Mouse (Mus musculus) embryonic facial prominence, embryonic 14.5 days (tissue): ENCODE data around the gene Phf8. TPM values are rescaled to one million over a fixed set of nuclear protein-coding genes. Genes with fewer than 3 reads are reported as not detected.
"Not testable (repeated sequence)": the region's sequence is repeated elsewhere in the genome, so short reads cannot be mapped to it uniquely, and the experiment has no call there.

Experiments used
- ATAC-seq: fragments of 200-750 bp; cut with Nextera tagmentation; 2 replicates; pipeline ENCODE4 v1.8.0; 2017; ENCODE audit warnings: low read depth, moderate number of reproducible peaks, moderate TSS enrichment
- DNase-seq: peaks from one replicate; pipeline ENCODE4 v3.0.0-alpha.2; 2015; ENCODE audit warnings: low spot score
- H3K27ac ChIP-seq: fragments of 300-500 bp; sonication (generic); replicated peaks from 2 replicates; pipeline ENCODE4 v1.5.1; 2014; ENCODE audit warnings: low read depth, mild to moderate bottlenecking, low read length, moderate library complexity
- H3K27me3 ChIP-seq: fragments of 300-500 bp; sonication (generic); replicated peaks from 2 replicates; pipeline ENCODE4 v1.6.1; 2014; ENCODE audit warnings: low read length; ENCODE audit not compliant: control insufficient read depth, insufficient read depth
- H3K36me3 ChIP-seq: fragments of 300-500 bp; sonication (generic); 2 replicates; pipeline ENCODE4 v1.6.1; 2014; ENCODE audit warnings: low read length, mixed read lengths; ENCODE audit not compliant: control insufficient read depth, insufficient read depth
- H3K4me1 ChIP-seq: fragments of 300-500 bp; sonication (generic); 2 replicates; pipeline ENCODE4 v1.6.1; 2014; ENCODE audit warnings: antibody characterized with exemption, low read length; ENCODE audit not compliant: control insufficient read depth, insufficient read depth
- H3K4me2 ChIP-seq: fragments of 300-500 bp; sonication (generic); 2 replicates; pipeline ENCODE4 v1.6.1; 2014; ENCODE audit warnings: low read depth, mild to moderate bottlenecking, low read length, moderate library complexity, mixed read lengths
- H3K4me3 ChIP-seq: fragments of 300-500 bp; sonication (generic); 2 replicates; pipeline ENCODE4 v1.5.1; 2014; ENCODE audit warnings: low read depth, mild to moderate bottlenecking, low read length
- H3K9ac ChIP-seq: fragments of 300-500 bp; sonication (generic); 2 replicates; pipeline ENCODE4 v1.6.1; 2014; ENCODE audit warnings: low read depth, mild to moderate bottlenecking, low read length, moderate library complexity, mixed read lengths
- H3K9me3 ChIP-seq: fragments of 300-500 bp; sonication (generic); 2 replicates; pipeline ENCODE4 v1.6.1; 2016; ENCODE audit warnings: low read length; ENCODE audit not compliant: control insufficient read depth
- WGBS: fragments of 180-500 bp; shearing (Covaris S2); extraction: QIAGEN DNeasy Blood & Tissue Kit; methylation state at CpG from one replicate; pipeline ENCODE4 v1.1.7; 2014; 5-methylcytosine and 5-hydroxymethylcytosine counted together
- polyA plus RNA-seq: library from polyadenylated mRNA; unstranded; fragments of >200 nt; fragmentation: Nextera tagmentation; extraction: Ambion mirVana; gene quantifications from 2 replicates; pipeline ENCODE4 v1.2.1, GENCODE M21; 2014

The Phf8 gene
- 14.8 and 17.7 TPM in 2 replicates for polyA plus RNA-seq

DNA sequence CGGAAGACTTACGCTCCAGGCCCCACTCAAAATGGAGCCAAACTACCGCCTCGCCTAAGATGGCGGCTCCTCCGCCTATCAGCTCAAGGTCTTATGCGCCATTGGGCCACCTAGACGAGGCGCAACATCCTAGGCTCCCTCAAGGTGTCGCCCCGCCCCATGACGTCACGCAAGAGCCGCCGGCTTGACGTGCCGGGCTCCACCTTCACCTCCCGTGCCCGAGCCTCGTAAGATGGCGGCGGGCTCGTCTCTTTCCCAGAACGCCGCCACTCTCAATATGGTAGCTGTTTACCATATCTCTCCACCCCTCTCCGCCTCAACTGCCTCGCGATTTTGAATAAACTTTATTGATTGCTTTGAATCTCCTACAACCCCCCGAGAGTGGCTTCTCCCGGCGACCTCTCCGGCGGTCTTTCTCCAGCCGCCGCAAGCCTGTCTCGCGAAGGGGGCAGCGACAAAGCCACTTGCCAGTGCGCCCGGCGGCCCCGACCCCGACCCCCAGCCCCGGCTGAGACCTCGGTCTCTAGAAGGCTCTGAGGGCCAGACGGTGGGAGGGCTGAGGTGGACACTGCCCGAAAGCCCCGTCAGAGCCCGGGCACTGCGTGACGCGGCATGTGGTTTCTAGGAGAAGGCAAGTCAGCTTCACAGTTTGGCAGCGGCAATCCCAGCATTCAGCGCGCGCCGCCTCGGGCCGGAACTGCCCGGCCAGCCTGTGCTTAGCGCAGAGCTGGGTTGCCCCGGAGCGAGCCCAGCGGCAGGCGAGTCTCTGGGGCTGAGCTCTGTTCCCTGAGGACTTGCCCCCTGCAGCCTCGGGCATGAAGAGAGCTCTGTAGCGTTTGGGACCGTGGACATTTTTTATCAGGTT lies at the start of gene Phf8:
Gene Phf8, plus strand, starts transcription at position 215 of the 865 bp plus-strand sequence.
- peak within 1 kb of the TSS; percentile 56 for H3K4me2 ChIP-seq
- peak within 1 kb of the TSS; percentile 99 for H3K27ac ChIP-seq
- no peaks in the 10 kb centered on the region; the same call in 1 of the 2 replicates for H3K27me3 ChIP-seq
- H3K4me3 ChIP-seq = peak within 1 kb of the TSS; percentile 56
- H3K36me3 ChIP-seq = no peaks in the 10 kb centered on the region
- WGBS = 16% methylated on average over 41 of the region's 68 CpGs
- peak; percentile 98 for DNase-seq
- ATAC-seq = peak; percentile 97
- no peaks in the 10 kb centered on the region for H3K9me3 ChIP-seq
- H3K4me1 ChIP-seq = no peaks in the 10 kb centered on the region
- peak within 1 kb of the TSS; percentile 79 for H3K9ac ChIP-seq

- Histone ChIP-seq H3K27ac (no peak overlapping the region), H3K4me2 (no peak overlapping the region), H3K9me3 (no peaks in the 10 kb centered on the region), H3K36me3 (no peaks in the 10 kb centered on the region), H3K27me3 (no peaks in the 10 kb centered on the region), H3K4me1 (no peaks in the 10 kb centered on the region), H3K9ac (no peak overlapping the region), H3K4me3 (no peak overlapping the region)
- WGBS = 77% methylated on average over 3 of the region's 3 CpGs
- DNase-seq (no peak), ATAC-seq (no peak)
These were observed 32.3 kb upstream of the Phf8 start for GRCm38 (mm10) chrX:151488128-151488527.

- not testable (repeated sequence) for H3K9ac ChIP-seq, H3K36me3 ChIP-seq, ATAC-seq, H3K9me3 ChIP-seq, DNase-seq, H3K27me3 ChIP-seq, H3K4me1 ChIP-seq, H3K4me3 ChIP-seq, H3K4me2 ChIP-seq, H3K27ac ChIP-seq
- 90% methylated on average over 4 of the region's 4 CpGs for WGBS
These were observed 27.2 kb upstream of the Phf8 start for GRCm38 (mm10) chrX:151493269-151493668.

- Histone ChIP-seq H3K4me3 (no peak overlapping the region), H3K36me3 (no peaks in the 10 kb centered on the region), H3K27me3 (no peaks in the 10 kb centered on the region), H3K9me3 (no peaks in the 10 kb centered on the region), H3K9ac (no peak overlapping the region), H3K4me1 (no peaks in the 10 kb centered on the region), H3K4me2 (no peak overlapping the region), H3K27ac (no peak overlapping the region)
- DNase-seq (no peak), ATAC-seq (no peak)
- 81% methylated on average over 1 of the region's 1 CpGs for WGBS
These were observed 23.9 kb upstream of the Phf8 start for GRCm38 (mm10) chrX:151496596-151496995.

- Histone ChIP-seq H3K9ac (no peak overlapping the region), H3K36me3 (no peaks in the 10 kb centered on the region), H3K27ac (no peak overlapping the region), H3K27me3 (no peaks in the 10 kb centered on the region), H3K4me2 (no peak overlapping the region), H3K9me3 (no peaks in the 10 kb centered on the region), H3K4me1 (no peaks in the 10 kb centered on the region), H3K4me3 (no peak overlapping the region)
- ATAC-seq (no peak), DNase-seq (no peak)
These were observed 11.9 kb upstream of the Phf8 start for GRCm38 (mm10) chrX:151508536-151508935.

GRCm38 (mm10) chrX:151509906-151510305 lies 10.6 kb upstream of the Phf8 start:
- Histone ChIP-seq H3K9ac (no peak overlapping the region), H3K4me1 (no peaks in the 10 kb centered on the region), H3K4me2 (no peak overlapping the region), H3K4me3 (no peak overlapping the region), H3K36me3 (no peaks in the 10 kb centered on the region), H3K27me3 (no peaks in the 10 kb centered on the region), H3K27ac (no peak overlapping the region), H3K9me3 (no peaks in the 10 kb centered on the region)
- WGBS = 86% methylated on average over 1 of the region's 1 CpGs
- ATAC-seq (no peak), DNase-seq (no peak)

- H3K27ac ChIP-seq = no peak overlapping the region
- 74% methylated on average over 3 of the region's 3 CpGs for whole genome bisulfite sequencing
- no peaks in the 10 kb centered on the region for H3K9me3 ChIP-seq
- no peak overlapping the region for H3K9ac ChIP-seq
- H3K36me3 ChIP-seq = no peaks in the 10 kb centered on the region
- no peak overlapping the region for H3K4me3 ChIP-seq
- H3K27me3 ChIP-seq = no peaks in the 10 kb centered on the region
- DNase-seq (no peak), ATAC-seq (no peak)
- no peak overlapping the region for H3K4me2 ChIP-seq
- no peaks in the 10 kb centered on the region for H3K4me1 ChIP-seq
These were observed 7.4 kb upstream of the Phf8 start for GRCm38 (mm10) chrX:151513066-151513465.

DNA sequence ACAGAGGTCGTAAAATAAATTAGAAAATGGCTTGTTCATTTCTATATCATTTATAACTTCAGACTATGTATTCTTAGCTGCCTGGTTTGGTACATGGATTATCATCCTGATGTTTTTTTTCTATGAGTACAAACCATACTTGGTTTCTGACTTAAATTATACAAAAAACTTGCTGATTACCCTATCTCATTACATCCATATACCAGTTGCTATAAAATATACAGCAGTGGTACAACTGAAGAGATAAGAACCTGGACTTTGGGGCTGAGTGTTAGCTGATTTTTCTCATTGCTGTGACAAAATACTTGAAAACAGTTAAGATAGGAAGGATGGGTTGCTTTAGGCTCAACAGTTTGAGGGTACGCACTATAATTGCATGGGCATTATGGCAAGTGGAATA lies 6.8 kb upstream of the Phf8 start:
- no peak for ATAC-seq

GRCm38 (mm10) chrX:151518181-151518580 lies 2.3 kb upstream of the Phf8 start:
- Histone ChIP-seq H3K4me3 (no peak overlapping the region), H3K9me3 (no peaks in the 10 kb centered on the region), H3K4me2 (no peak overlapping the region), H3K27me3 (no peaks in the 10 kb centered on the region; the same call in 1 of the 2 replicates), H3K9ac (no peak overlapping the region), H3K36me3 (no peaks in the 10 kb centered on the region), H3K4me1 (no peaks in the 10 kb centered on the region), H3K27ac (no peak overlapping the region)
- 64% methylated on average over 1 of the region's 1 CpGs for WGBS
- ATAC-seq = no peak
- no peak for DNase-seq

More for the DNA sequence above, 6.8 kb upstream of the Phf8 start:
- no peak overlapping the region for H3K27ac ChIP-seq
- H3K4me3 ChIP-seq = no peak overlapping the region
- no peak overlapping the region for H3K9ac ChIP-seq
- no peak overlapping the region for H3K4me2 ChIP-seq
- 89% methylated on average over 2 of the region's 2 CpGs for WGBS
- H3K4me1 ChIP-seq = no peaks in the 10 kb centered on the region
- H3K9me3 ChIP-seq = no peaks in the 10 kb centered on the region
- DNase-seq = no peak
- no peaks in the 10 kb centered on the region for H3K36me3 ChIP-seq
- H3K27me3 ChIP-seq = no peaks in the 10 kb centered on the region
